Mouse (Mus musculus) forebrain, embryonic 13.5 days (tissue): ENCODE measurements at regions not wholly inside any gene's neighbourhood (a gene's known extent, or its start where the extent isn't known, plus 50 kb on each side); places are given as distances from the start of the nearest gene placed in this dataset.
A peak's percentile ranks its signal among the peaks of the same experiment; 100 is the strongest.

ENCODE experiments used
- ATAC-seq: fragments of 200-750 bp; cut with Nextera tagmentation; 2 replicates; pipeline ENCODE4 v1.8.0; 2017
- H3K27ac ChIP-seq: fragments of 300-500 bp; sonication (generic); 2 replicates; pipeline ENCODE4 v1.5.1; 2015; ENCODE audit warnings: inconsistent platforms, mild to moderate bottlenecking, moderate library complexity
- H3K27me3 ChIP-seq: fragments of 300-500 bp; sonication (generic); 2 replicates; pipeline ENCODE4 v1.6.1; 2015; ENCODE audit warnings: mild to moderate bottlenecking, inconsistent platforms
- H3K36me3 ChIP-seq: fragments of 300-500 bp; sonication (generic); 2 replicates; pipeline ENCODE4 v1.6.1; 2015; ENCODE audit warnings: mild to moderate bottlenecking, inconsistent platforms; ENCODE audit not compliant: poor library complexity, severe bottlenecking
- H3K4me1 ChIP-seq: fragments of 300-500 bp; sonication (generic); 2 replicates; pipeline ENCODE4 v1.6.1; 2015; ENCODE audit warnings: inconsistent platforms
- H3K4me2 ChIP-seq: fragments of 300-500 bp; sonication (generic); 2 replicates; pipeline ENCODE4 v1.6.1; 2015; ENCODE audit warnings: inconsistent platforms, mild to moderate bottlenecking, moderate library complexity
- H3K4me3 ChIP-seq: fragments of 300-500 bp; sonication (generic); 2 replicates; pipeline ENCODE4 v1.5.1; 2015; ENCODE audit warnings: mild to moderate bottlenecking, inconsistent platforms
- H3K9ac ChIP-seq: fragments of 300-500 bp; sonication (generic); 2 replicates; pipeline ENCODE4 v1.6.1; 2015; ENCODE audit warnings: mild to moderate bottlenecking, inconsistent platforms
- H3K9me3 ChIP-seq: fragments of 300-500 bp; sonication (generic); replicated peaks from 2 replicates; pipeline ENCODE4 v1.6.1; 2016; ENCODE audit warnings: inconsistent platforms
- WGBS: fragments of 180-500 bp; shearing (Covaris S2); methylation state at CpG from one replicate; pipeline ENCODE4 v1.1.7; 2015; 5-methylcytosine and 5-hydroxymethylcytosine counted together

DNA sequence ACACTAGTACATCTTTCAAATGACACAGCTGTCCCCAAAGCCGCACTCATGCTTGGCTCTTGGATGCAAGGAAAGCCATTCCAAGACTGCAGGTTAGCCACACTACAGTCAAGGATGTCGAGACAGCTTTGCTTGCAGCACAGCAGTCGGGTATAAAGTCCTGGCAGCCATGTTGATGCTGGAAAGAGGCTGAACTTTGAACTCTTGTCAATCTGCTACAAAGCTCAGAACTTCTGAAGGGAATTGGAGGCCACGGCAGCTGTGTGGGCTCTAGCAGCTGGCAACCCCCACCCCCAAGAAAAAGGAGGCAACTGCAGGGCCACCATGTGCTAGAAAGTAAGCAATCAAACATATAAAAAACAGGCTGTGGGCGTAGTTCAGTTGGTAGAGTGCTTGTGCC is 90.0 kb upstream of the Zcchc2 start:
- no peak for ATAC-seq
- WGBS = 79% methylated on average over 5 of the region's 5 CpGs
- Histone ChIP-seq H3K4me2 (no peak overlapping the region), H3K27ac (no peak overlapping the region), H3K36me3 (no peaks in the 10 kb centered on the region), H3K4me1 (no peaks in the 10 kb centered on the region), H3K4me3 (no peak overlapping the region), H3K9me3 (no peaks in the 10 kb centered on the region), H3K9ac (no peak overlapping the region), H3K27me3 (no peaks in the 10 kb centered on the region)

- no peak overlapping the region for H3K4me2 ChIP-seq
- H3K4me3 ChIP-seq = no peak overlapping the region
- 73% methylated on average over 7 of the region's 7 CpGs for WGBS
- H3K36me3 ChIP-seq = no peaks in the 10 kb centered on the region
- H3K9ac ChIP-seq = no peak overlapping the region
- no peak overlapping the region for H3K27ac ChIP-seq
- no peaks in the 10 kb centered on the region for H3K9me3 ChIP-seq
- H3K4me1 ChIP-seq = no peaks in the 10 kb centered on the region
- no peaks in the 10 kb centered on the region for H3K27me3 ChIP-seq
- ATAC-seq = no peak
These were observed 89.3 kb upstream of the Zcchc2 start for GRCm38 (mm10) chr1:105900920-105901319.

GRCm38 (mm10) chr1:105903286-105904115 is 86.7 kb upstream of the Zcchc2 start:
- 65% methylated on average over 8 of the region's 8 CpGs for WGBS
- peaks cover 15% of the 10 kb centered on the region for H3K4me1 ChIP-seq
- no peak overlapping the region for H3K4me2 ChIP-seq
- no peak overlapping the region for H3K4me3 ChIP-seq
- no peaks in the 10 kb centered on the region for H3K36me3 ChIP-seq
- no peak overlapping the region for H3K9ac ChIP-seq
- ATAC-seq = no peak
- no peaks in the 10 kb centered on the region for H3K9me3 ChIP-seq
- H3K27me3 ChIP-seq = no peaks in the 10 kb centered on the region
- H3K27ac ChIP-seq = no peak overlapping the region

GRCm38 (mm10) chr1:105904737-105905136 is 85.5 kb upstream of the Zcchc2 start:
- WGBS = 89% methylated on average over 3 of the region's 3 CpGs
- H3K4me3 ChIP-seq = no peak overlapping the region
- no peak overlapping the region for H3K4me2 ChIP-seq
- H3K27me3 ChIP-seq = no peaks in the 10 kb centered on the region
- no peak overlapping the region for H3K27ac ChIP-seq
- H3K4me1 ChIP-seq = peaks cover 16% of the 10 kb centered on the region
- no peak for ATAC-seq
- H3K36me3 ChIP-seq = no peaks in the 10 kb centered on the region
- no peaks in the 10 kb centered on the region for H3K9me3 ChIP-seq
- H3K9ac ChIP-seq = no peak overlapping the region

DNA sequence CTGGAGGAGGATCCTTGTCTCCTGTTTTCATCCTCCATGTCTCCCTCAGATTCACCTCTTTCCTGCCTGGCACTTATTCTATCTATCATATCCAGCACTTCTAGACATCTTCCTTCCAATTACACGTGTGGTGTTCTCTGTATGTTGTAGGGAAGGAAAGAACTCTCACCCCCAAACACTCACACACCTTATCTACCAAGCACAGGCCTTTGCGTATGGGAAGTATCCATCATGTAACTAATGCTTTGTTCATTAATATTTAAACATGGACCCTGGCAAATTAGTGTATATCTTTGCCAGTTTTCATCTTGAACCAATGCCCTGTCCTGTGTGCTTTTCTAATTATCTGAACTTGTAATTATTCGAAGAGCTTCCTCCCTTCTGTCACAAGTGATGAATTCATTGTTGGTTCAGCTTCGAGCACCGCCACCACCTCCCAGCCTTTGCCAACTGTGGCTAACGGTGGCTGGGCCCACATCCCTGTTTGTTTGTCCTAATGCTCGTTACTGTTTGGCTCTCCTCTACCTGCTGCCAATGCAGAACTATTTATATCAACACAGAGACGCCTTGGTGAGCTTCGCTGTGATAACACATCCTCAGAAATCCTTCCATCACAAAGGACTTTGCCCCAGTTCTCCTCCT is 84.3 kb upstream of the Zcchc2 start:
- Histone ChIP-seq H3K27ac (no peak overlapping the region), H3K9me3 (no peaks in the 10 kb centered on the region), H3K9ac (no peak overlapping the region), H3K4me2 (no peak overlapping the region), H3K4me1 (peaks cover 16% of the 10 kb centered on the region), H3K4me3 (no peak overlapping the region), H3K27me3 (no peaks in the 10 kb centered on the region), H3K36me3 (no peaks in the 10 kb centered on the region)
- 50% methylated on average over 9 of the region's 9 CpGs for WGBS
- ATAC-seq = no peak

- 73% methylated on average over 2 of the region's 2 CpGs for WGBS
- Histone ChIP-seq H3K4me3 (no peak overlapping the region), H3K27ac (no peak overlapping the region), H3K27me3 (no peaks in the 10 kb centered on the region), H3K9ac (no peak overlapping the region), H3K4me1 (peaks cover 16% of the 10 kb centered on the region), H3K36me3 (no peaks in the 10 kb centered on the region), H3K4me2 (no peak overlapping the region), H3K9me3 (no peaks in the 10 kb centered on the region)
- no peak for ATAC-seq
These were observed 83.8 kb upstream of the Zcchc2 start for GRCm38 (mm10) chr1:105906427-105906798.

DNA sequence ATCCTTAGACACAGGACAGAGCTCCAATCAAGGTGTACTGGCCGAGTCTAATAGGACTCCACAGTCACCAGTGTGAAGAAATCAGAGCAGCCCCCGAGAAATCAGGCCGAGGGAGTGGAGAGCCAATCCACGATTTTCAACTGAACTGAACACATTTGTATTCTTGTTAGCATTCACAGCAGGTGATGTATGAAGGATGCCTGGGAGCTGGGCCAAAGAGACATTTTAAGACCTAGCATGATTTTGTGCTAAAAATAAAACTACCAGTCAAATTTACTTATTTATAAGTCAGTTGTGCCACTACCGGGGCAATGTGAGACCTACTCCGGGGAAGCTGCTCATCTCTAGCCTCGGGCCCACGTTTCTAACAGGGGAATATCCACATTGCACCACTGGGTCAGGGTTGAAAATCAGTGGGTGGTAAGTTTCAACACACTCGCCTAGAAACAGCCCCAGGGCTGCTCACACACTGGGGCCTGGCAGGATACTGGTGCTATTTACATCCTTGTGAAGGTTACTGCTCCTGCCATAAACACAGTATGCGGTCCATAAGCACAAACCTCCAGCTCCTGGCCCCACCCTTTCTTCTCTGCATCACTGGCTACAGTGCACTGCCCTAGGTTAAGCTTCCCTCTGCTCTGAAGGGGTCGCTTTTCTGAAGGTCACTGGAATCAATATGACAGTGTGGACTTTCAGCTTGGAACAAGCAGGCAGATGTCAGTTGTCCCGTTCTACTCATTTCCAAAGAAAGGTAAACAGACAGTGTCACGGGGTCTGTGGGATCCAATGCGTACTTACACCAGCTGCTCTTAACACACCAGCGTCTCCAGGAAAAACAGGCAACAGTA is 82.0 kb upstream of the Zcchc2 start:
- Histone ChIP-seq H3K27me3 (no peaks in the 10 kb centered on the region), H3K4me3 (no peak overlapping the region), H3K9me3 (no peaks in the 10 kb centered on the region), H3K27ac (peak overlapping the region; percentile 28; the same call in 1 of the 2 replicates), H3K36me3 (no peaks in the 10 kb centered on the region), H3K4me1 (peaks cover 16% of the 10 kb centered on the region), H3K4me2 (no peak overlapping the region), H3K9ac (no peak overlapping the region)
- 51% methylated on average over 15 of the region's 15 CpGs for WGBS
- peak; percentile 79 for ATAC-seq

- no peaks in the 10 kb centered on the region for H3K27me3 ChIP-seq
- peaks cover 16% of the 10 kb centered on the region for H3K4me1 ChIP-seq
- no peak overlapping the region for H3K9ac ChIP-seq
- no peak overlapping the region for H3K4me2 ChIP-seq
- 86% methylated on average over 4 of the region's 4 CpGs for WGBS
- no peak overlapping the region for H3K27ac ChIP-seq
- no peak for ATAC-seq
- no peak overlapping the region for H3K4me3 ChIP-seq
- no peaks in the 10 kb centered on the region for H3K36me3 ChIP-seq
- H3K9me3 ChIP-seq = no peaks in the 10 kb centered on the region
These were observed 81.1 kb upstream of the Zcchc2 start for GRCm38 (mm10) chr1:105909121-105909520.

- WGBS = 29% methylated on average over 3 of the region's 3 CpGs
- H3K4me1 ChIP-seq = peaks cover 10% of the 10 kb centered on the region
- no peaks in the 10 kb centered on the region for H3K9me3 ChIP-seq
- no peaks in the 10 kb centered on the region for H3K27me3 ChIP-seq
- no peak overlapping the region for H3K4me3 ChIP-seq
- no peak overlapping the region for H3K27ac ChIP-seq
- H3K9ac ChIP-seq = no peak overlapping the region
- no peak for ATAC-seq
- H3K4me2 ChIP-seq = no peak overlapping the region
- H3K36me3 ChIP-seq = no peaks in the 10 kb centered on the region
These were observed 78.5 kb upstream of the Zcchc2 start for GRCm38 (mm10) chr1:105911714-105912113.

- WGBS = 91% methylated on average over 4 of the region's 4 CpGs
- Histone ChIP-seq H3K4me2 (no peak overlapping the region), H3K9ac (no peak overlapping the region)
These were observed 68.4 kb upstream of the Zcchc2 start for GRCm38 (mm10) chr1:105921842-105922241.

DNA sequence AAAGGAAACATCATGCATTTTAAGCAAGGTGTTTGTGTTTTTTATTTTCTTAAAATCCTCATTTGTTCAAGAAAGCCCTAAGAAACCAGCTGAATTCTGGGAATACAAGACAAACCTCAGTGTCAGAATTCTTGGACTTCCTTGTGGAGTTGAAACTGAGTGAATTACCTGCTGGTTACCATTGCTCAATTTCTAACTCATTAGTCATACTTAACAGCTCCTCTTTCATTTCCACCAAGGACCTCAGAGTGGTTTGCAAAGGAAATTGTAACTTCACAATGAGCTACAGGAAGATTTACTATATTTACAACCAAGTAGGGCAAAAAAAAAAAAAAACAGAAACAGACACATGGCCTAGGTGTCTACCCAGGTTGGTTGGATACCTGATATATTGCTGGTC is 67.6 kb upstream of the Zcchc2 start:
- no peak overlapping the region for H3K27ac ChIP-seq
- no peak overlapping the region for H3K4me3 ChIP-seq
- no peaks in the 10 kb centered on the region for H3K27me3 ChIP-seq
- no peak overlapping the region for H3K4me2 ChIP-seq
- H3K9me3 ChIP-seq = no peaks in the 10 kb centered on the region
- no peak for ATAC-seq
- H3K9ac ChIP-seq = no peak overlapping the region
- H3K4me1 ChIP-seq = no peaks in the 10 kb centered on the region
- no peaks in the 10 kb centered on the region for H3K36me3 ChIP-seq

More at GRCm38 (mm10) chr1:105921842-105922241, 68.4 kb upstream of the Zcchc2 start:
- Histone ChIP-seq H3K36me3 (no peaks in the 10 kb centered on the region), H3K27me3 (no peaks in the 10 kb centered on the region), H3K27ac (no peak overlapping the region), H3K4me3 (no peak overlapping the region), H3K9me3 (no peaks in the 10 kb centered on the region), H3K4me1 (no peaks in the 10 kb centered on the region)
- ATAC-seq = no peak

DNA sequence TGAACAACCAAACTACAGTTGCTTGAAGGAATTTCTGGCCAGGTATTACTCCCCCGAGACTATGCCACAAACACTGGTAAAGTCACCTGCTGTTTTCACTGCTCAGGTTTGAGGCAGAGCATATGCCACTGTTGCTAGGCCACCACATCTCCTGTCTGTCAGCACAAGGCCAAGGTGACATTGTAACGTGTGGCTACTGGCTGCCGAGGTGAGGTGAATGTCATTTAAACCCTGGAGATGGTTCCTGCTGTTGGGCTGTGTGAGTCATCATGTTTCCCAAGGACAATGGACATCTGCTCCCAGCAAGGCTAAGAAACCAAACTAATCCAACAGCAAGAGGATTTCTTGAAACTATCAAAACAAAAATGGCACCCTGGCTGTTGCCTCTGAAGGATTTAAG is 67.2 kb upstream of the Zcchc2 start:
- Histone ChIP-seq H3K27me3 (no peaks in the 10 kb centered on the region), H3K27ac (no peak overlapping the region), H3K4me2 (no peak overlapping the region), H3K36me3 (no peaks in the 10 kb centered on the region), H3K9me3 (no peaks in the 10 kb centered on the region), H3K4me3 (no peak overlapping the region), H3K4me1 (no peaks in the 10 kb centered on the region), H3K9ac (no peak overlapping the region)
- ATAC-seq = no peak
- 89% methylated on average over 3 of the region's 3 CpGs for WGBS
